Mouse (Mus musculus): ENCODE data around the gene Dzip1. TPM values are rescaled to one million over a fixed set of nuclear protein-coding genes. Genes with fewer than 3 reads are reported as not detected.

Dzip1 gene
- total and polyA plus RNA-seq, 2 experiments from 2014 or later: 123 to 440 TPM

- Histone ChIP-seq H3K4me1 (ENCODE audit: insufficient read depth, low read length) (no peaks in the 10 kb centered on the region), H3K4me3 (ENCODE audit: low read depth, low read length) (no peak overlapping the region), H3K9ac (replicated peaks; ENCODE audit: low read length, poor library complexity, severe bottlenecking) (no peak overlapping the region), H3K36me3 (ENCODE audit: insufficient read depth, low read length) (no peaks in the 10 kb centered on the region), H3K27ac (ENCODE audit: low read depth, low read length) (no peak overlapping the region), H3K4me2 (ENCODE audit: low read depth, low read length, poor library complexity, severe bottlenecking) (no peak overlapping the region), H3K9me3 (ENCODE audit: low read length) (no peaks in the 10 kb centered on the region), H3K27me3 (ENCODE audit: insufficient read depth, low read length) (no peaks in the 10 kb centered on the region)
- ATAC-seq (ENCODE audit: low FRiP score) (no peak), DNase-seq (ENCODE audit: low spot score) (no peak)
- 94% methylated on average over 9 of the region's 9 CpGs for WGBS
- TF ChIP-seq CTCF (IDR thresholded peaks at IDR 0.05): no peak
Observed at GRCm38 (mm10) chr14:118951912-118952583, 26.8 kb upstream of the Dzip1 start.

DNA sequence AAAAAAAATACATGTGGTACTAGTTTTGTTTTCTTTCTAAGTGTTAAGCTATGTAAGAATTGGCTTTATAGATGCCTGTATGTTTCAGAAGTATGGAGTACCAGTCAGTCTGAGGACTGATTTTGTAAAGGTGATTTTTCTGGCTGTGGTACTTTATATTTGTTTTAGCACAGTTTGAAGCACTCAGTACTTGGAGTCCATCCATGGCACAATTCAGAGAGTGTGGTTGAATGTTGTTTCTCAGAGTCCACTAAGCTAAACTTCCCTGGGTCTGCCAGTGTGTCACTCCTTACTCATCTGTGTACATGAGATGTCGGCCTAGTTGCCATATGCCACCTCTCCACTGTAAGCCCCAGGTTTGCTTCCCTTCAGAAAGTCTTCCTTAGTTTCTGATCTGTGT, 23.6 kb upstream of the Dzip1 start:
- ATAC-seq (ENCODE audit: low FRiP score): no peak
- DNase-seq (ENCODE audit: low spot score): no peak
- H3K4me3 ChIP-seq (ENCODE audit: low read depth, low read length): no peak overlapping the region
- no peaks in the 10 kb centered on the region for H3K36me3 ChIP-seq (ENCODE audit: insufficient read depth, low read length)
- H3K9me3 ChIP-seq (ENCODE audit: low read length): no peaks in the 10 kb centered on the region
- no peak overlapping the region for H3K4me2 ChIP-seq (ENCODE audit: low read depth, low read length, poor library complexity, severe bottlenecking)
- 92% methylated on average over 1 of the region's 1 CpGs for WGBS
- no peaks in the 10 kb centered on the region for H3K4me1 ChIP-seq (ENCODE audit: insufficient read depth, low read length)
- H3K9ac ChIP-seq (replicated peaks; ENCODE audit: low read length, poor library complexity, severe bottlenecking): no peak overlapping the region
- no peak overlapping the region for H3K27ac ChIP-seq (ENCODE audit: low read depth, low read length)
- TF ChIP-seq CTCF (IDR thresholded peaks at IDR 0.05): no peak
- no peaks in the 10 kb centered on the region for H3K27me3 ChIP-seq (ENCODE audit: insufficient read depth, low read length)

DNA sequence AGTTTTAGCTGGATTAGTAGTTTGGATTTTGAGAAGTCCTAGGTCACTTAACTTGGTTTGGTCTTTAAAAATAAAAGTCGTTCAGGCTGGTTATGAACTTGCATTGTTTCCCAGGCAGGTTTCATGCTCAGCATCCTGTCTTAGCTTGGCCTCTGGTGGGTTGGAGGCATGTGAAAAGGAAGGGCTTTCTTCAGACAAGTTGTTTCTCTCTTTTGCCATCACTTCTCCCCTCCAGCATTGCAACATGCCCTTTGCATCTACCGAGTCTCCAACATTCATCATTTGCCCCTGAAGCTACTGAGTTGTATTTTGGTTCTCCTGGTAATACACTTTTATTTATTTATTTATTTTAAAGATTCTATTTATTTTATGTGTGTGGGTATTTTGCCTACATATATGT, 19.4 kb upstream of the Dzip1 start:
- WGBS: 87% methylated on average over 2 of the region's 2 CpGs
- no peaks in the 10 kb centered on the region for H3K9me3 ChIP-seq (ENCODE audit: low read length)
- no peak overlapping the region for H3K4me2 ChIP-seq (ENCODE audit: low read depth, low read length, poor library complexity, severe bottlenecking)
- H3K4me3 ChIP-seq (ENCODE audit: low read depth, low read length): no peak overlapping the region
- ATAC-seq (ENCODE audit: low FRiP score) (no peak), DNase-seq (ENCODE audit: low spot score) (no peak)
- no peak overlapping the region for H3K27ac ChIP-seq (ENCODE audit: low read depth, low read length)
- no peaks in the 10 kb centered on the region for H3K36me3 ChIP-seq (ENCODE audit: insufficient read depth, low read length)
- no peak for TF ChIP-seq CTCF (IDR thresholded peaks at IDR 0.05)
- no peak overlapping the region for H3K9ac ChIP-seq (replicated peaks; ENCODE audit: low read length, poor library complexity, severe bottlenecking)
- H3K27me3 ChIP-seq (ENCODE audit: insufficient read depth, low read length): no peaks in the 10 kb centered on the region
- H3K4me1 ChIP-seq (ENCODE audit: insufficient read depth, low read length): no peaks in the 10 kb centered on the region

DNA sequence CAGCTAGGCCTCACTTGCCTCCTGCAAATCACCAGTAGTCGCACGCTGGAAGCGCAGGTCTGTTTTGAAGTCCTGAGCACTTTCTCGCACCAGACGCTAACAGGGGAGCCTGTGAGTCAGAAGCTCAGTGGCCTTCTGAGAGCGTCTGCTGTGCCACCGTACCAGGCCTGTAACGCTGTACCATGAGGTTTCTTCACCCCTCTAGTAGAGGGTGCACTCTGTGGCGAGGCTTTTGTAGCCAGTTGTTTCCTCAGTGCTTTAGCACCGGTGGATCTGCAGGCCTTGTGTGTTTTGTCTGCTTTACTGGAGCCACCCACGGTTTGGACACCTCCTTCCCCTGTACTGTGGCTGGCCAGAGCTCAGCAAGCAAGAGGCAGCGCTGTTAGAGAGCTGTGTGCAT, 16.8 kb upstream of the Dzip1 start:
- Histone ChIP-seq H3K4me3 (ENCODE audit: low read depth, low read length) (no peak overlapping the region), H3K4me1 (ENCODE audit: insufficient read depth, low read length) (0 out of 2 replicates have a peak, but pooled peaks cover 3% of the 10 kb centered on the region), H3K9me3 (ENCODE audit: low read length) (no peaks in the 10 kb centered on the region), H3K27me3 (ENCODE audit: insufficient read depth, low read length) (no peaks in the 10 kb centered on the region), H3K4me2 (ENCODE audit: low read depth, low read length, poor library complexity, severe bottlenecking) (no peak overlapping the region), H3K9ac (replicated peaks; ENCODE audit: low read length, poor library complexity, severe bottlenecking) (no peak overlapping the region), H3K27ac (ENCODE audit: low read depth, low read length) (no peak overlapping the region), H3K36me3 (ENCODE audit: insufficient read depth, low read length) (no peaks in the 10 kb centered on the region)
- DNase-seq (ENCODE audit: low spot score) (no peak), ATAC-seq (ENCODE audit: low FRiP score) (no peak)
- no peak for TF ChIP-seq CTCF (IDR thresholded peaks at IDR 0.05)
- 35% methylated on average over 12 of the region's 12 CpGs for WGBS

GRCm38 (mm10) chr14:118940796-118941495, 15.7 kb upstream of the Dzip1 start:
- H3K9me3 ChIP-seq (ENCODE audit: low read length): no peaks in the 10 kb centered on the region
- TF ChIP-seq CTCF (IDR thresholded peaks at IDR 0.05): no peak
- H3K36me3 ChIP-seq (ENCODE audit: insufficient read depth, low read length): no peaks in the 10 kb centered on the region
- H3K27me3 ChIP-seq (ENCODE audit: insufficient read depth, low read length): no peaks in the 10 kb centered on the region
- 0 out of 2 replicates have a peak, but pooled peaks cover 3% of the 10 kb centered on the region for H3K4me1 ChIP-seq (ENCODE audit: insufficient read depth, low read length)
- H3K4me3 ChIP-seq (ENCODE audit: low read depth, low read length): no peak overlapping the region
- 72% methylated on average over 4 of the region's 4 CpGs for WGBS
- no peak for DNase-seq (ENCODE audit: low spot score)
- no peak for ATAC-seq (ENCODE audit: low FRiP score)
- no peak overlapping the region for H3K9ac ChIP-seq (replicated peaks; ENCODE audit: low read length, poor library complexity, severe bottlenecking)
- no peak overlapping the region for H3K4me2 ChIP-seq (ENCODE audit: low read depth, low read length, poor library complexity, severe bottlenecking)
- no peak overlapping the region for H3K27ac ChIP-seq (ENCODE audit: low read depth, low read length)

DNA sequence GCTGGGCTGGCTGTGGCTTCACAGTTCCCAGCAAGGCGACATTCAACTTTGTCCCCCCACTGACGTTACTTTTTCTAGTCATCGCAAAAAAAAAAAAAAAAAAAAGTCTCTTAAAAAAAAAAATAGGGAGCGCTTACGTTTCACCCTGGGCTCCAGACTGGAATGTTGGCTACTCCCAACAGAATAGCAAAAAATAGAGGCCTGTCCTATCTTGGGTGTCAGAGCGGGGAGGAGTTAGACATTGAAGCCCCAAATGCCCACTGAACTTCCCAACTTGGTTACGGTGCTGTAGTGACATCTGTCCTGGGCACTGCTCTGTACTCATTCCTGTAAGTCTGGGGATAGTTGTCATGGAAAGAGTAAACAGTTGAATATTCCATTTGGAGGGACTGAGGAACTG, 13.3 kb upstream of the Dzip1 start:
- no peaks in the 10 kb centered on the region for H3K36me3 ChIP-seq (ENCODE audit: insufficient read depth, low read length)
- no peaks in the 10 kb centered on the region for H3K9me3 ChIP-seq (ENCODE audit: low read length)
- no peak for TF ChIP-seq CTCF (IDR thresholded peaks at IDR 0.05)
- no peaks in the 10 kb centered on the region for H3K27me3 ChIP-seq (ENCODE audit: insufficient read depth, low read length)
- 1% methylated on average over 7 of the region's 7 CpGs for WGBS
- H3K4me3 ChIP-seq (ENCODE audit: low read depth, low read length): peak overlapping the region; percentile 100
- H3K9ac ChIP-seq (replicated peaks; ENCODE audit: low read length, poor library complexity, severe bottlenecking): peak overlapping the region; percentile 97
- no peak for ATAC-seq (ENCODE audit: low FRiP score)
- 0 out of 2 replicates have a peak, but pooled peaks cover 3% of the 10 kb centered on the region for H3K4me1 ChIP-seq (ENCODE audit: insufficient read depth, low read length)
- peak overlapping the region; percentile 71 for H3K4me2 ChIP-seq (ENCODE audit: low read depth, low read length, poor library complexity, severe bottlenecking)
- DNase-seq (ENCODE audit: low spot score): no peak
- 0 out of 2 replicates have a peak overlapping the region, but pooled peaks have one; percentile 89 for H3K27ac ChIP-seq (ENCODE audit: low read depth, low read length)
